Mouse (Mus musculus): ENCODE measurements around the gene Amd1. TPM values are rescaled to one million over a fixed set of nuclear protein-coding genes. Genes with fewer than 3 reads are reported as not detected.
A peak's percentile ranks its signal among the peaks of the same experiment; 100 is the strongest.
"Not testable (repeated sequence)": the region's sequence is repeated elsewhere in the genome, so short reads cannot be mapped to it uniquely, and the experiment has no call there.

The Amd1 gene
- total and polyA plus RNA-seq, 3 experiments = 81.2 to 102 TPM; not detected in 1

DNA sequence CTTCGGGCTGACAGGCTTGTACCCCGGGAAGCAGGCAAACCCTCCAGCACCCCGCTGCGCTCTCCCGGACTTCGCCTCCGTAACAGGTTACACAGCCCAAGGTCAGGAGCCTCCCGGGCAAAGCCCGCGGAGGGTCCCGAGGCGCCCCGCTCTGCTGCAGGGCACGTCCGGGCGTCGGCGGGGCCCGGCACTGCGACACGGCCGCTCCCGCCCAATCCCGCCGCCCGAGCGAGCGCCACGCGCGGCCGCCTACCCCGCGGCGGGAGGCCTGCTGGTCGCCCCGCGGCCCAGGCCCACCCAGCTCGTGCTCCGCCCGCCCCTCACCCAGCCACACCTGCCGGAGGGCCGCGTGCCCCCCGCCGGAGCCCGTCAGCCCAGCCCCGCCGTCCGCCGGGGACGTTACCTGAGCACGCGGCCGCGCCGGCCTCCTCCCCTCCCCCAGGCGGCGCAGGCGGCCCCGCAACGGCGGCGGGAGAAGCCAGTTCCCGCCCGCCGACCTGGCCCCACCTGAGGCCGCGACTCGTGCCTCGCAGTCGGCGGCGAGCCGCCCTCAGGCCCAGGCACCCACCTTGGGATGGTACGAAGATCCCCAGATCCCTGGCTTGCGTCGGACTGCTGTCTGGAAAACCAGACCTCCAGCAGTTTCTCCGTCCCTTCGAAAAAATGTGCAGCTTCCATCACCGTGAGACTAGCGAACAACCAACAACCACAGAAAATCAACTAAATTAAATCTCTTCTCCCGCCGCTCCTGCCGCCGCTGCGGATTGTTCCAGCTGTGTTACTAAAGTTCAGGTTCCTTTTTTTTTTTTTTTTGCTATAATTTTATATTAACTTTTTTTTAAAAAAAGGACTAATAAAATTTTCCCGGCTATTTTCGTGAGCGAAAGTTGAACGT lies 558 bp downstream of the Amd1 start:
- peak; percentile 45 for DNase-seq (ENCODE audit: low read depth, low spot score)
- H3K27me3 ChIP-seq (ENCODE audit: control insufficient read depth in 1 of 2, insufficient read depth in 2 of 2, low read length in 2 of 2); H3K9me3 ChIP-seq (replicated peaks; ENCODE audit: insufficient read depth, low read length): not testable (repeated sequence)
- peaks cover 56% of the 10 kb centered on the region for H3K79me2 ChIP-seq (ENCODE audit: control insufficient read depth, insufficient read depth, low read length, poor library complexity)
- peaks cover 11 to 15% of the 10 kb centered on the region in 2 experiments; a peak in 3 of 4 replicates for H3K4me1 ChIP-seq (ENCODE audit: control insufficient read depth in 1 of 2, insufficient read depth in 2 of 2, low read length in 2 of 2)
- H3K9ac ChIP-seq (ENCODE audit: control insufficient read depth, low read depth, low read length, poor library complexity, severe bottlenecking) = peak overlapping the region; percentile 85
- peak overlapping the region; percentile 69 for H3K27ac ChIP-seq (ENCODE audit: control insufficient read depth, low read depth, low read length)
- H3K4me3 ChIP-seq (ENCODE audit: control insufficient read depth in 1 of 2, insufficient read depth in 1 of 2, low read depth in 2 of 2, low read length in 2 of 2) = peak overlapping the region; percentile 71 to 96
- H3K36me3 ChIP-seq (ENCODE audit: control insufficient read depth in 1 of 2, insufficient read depth in 2 of 2, low read length in 2 of 2) = peaks cover 0 to 29% of the 10 kb centered on the region in 2 experiments; a peak in 2 of 4 replicates
- peak; percentile 41; the same call in 1 of the 2 replicates for TF ChIP-seq MAX (IDR thresholded peaks at IDR 0.05; ENCODE audit: low read length)
- TF ChIP-seq MXI1 (IDR thresholded peaks at IDR 0.05; ENCODE audit: low read depth, low read length) = peak; percentile 48
- TF ChIP-seq NELFE (IDR thresholded peaks at IDR 0.05; ENCODE audit: low read depth, low read length) = peak; percentile 41; the same call in 1 of the 2 replicates
- peak; percentile 75 for TF ChIP-seq ZMIZ1 (IDR thresholded peaks at IDR 0.05; ENCODE audit: low read depth, low read length)
- peak in 1 of 2 experiments; percentile 86; a peak in 3 of 4 replicates for TF ChIP-seq POLR2A (IDR thresholded peaks at IDR 0.05; ENCODE audit: control insufficient read depth in 1 of 2, insufficient read depth in 1 of 2, low read depth in 1 of 2, low read length in 2 of 2, poor library complexity in 1 of 2)
- 0 out of 2 replicates have a peak, but pooled peaks have one; percentile 18 for TF ChIP-seq CHD1 (IDR thresholded peaks at IDR 0.05; ENCODE audit: low read depth, low read length)
- 0 out of 2 replicates have a peak, but pooled peaks have one; percentile 61 for TF ChIP-seq POLR2AphosphoS2 (IDR thresholded peaks at IDR 0.05; ENCODE audit: low read length)

DNA sequence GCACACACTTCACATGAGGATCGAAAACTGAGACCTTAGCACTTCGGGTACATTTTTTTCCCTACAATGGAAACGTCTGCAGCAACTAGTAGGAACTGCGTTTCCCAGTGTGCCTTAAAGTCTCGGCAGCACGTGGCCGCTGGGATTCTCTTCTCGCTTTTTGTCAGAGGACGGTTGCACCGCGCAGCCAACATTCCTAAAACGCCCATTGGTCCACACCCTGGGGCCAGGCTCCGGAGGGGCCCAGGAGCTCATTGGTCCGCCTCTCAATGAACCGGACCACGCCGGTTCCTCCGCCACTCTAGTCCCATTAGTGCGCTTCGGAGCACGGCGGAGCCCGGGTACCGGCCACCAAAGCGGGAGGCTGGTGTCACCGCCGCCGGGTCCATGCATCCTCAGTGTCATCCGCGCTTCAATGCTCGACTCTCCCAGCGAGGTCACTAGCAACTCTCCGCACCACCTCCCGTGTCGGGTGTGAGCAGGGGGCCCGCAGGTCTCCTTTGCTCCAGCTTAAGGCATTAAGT lies 1.3 kb downstream of the Amd1 start:
- Histone ChIP-seq H3K9ac (ENCODE audit: control insufficient read depth, low read depth, low read length, poor library complexity, severe bottlenecking) (peak overlapping the region; percentile 85), H3K36me3 (ENCODE audit: control insufficient read depth in 1 of 2, insufficient read depth in 2 of 2, low read length in 2 of 2) (peaks cover under 1 to 33% of the 10 kb centered on the region in 2 experiments; a peak in 3 of 4 replicates), H3K27ac (ENCODE audit: control insufficient read depth, low read depth, low read length) (peak overlapping the region; percentile 69), H3K79me2 (ENCODE audit: control insufficient read depth, insufficient read depth, low read length, poor library complexity) (peaks cover 64% of the 10 kb centered on the region), H3K4me1 (ENCODE audit: control insufficient read depth in 1 of 2, insufficient read depth in 2 of 2, low read length in 2 of 2) (peaks cover 11 to 15% of the 10 kb centered on the region in 2 experiments; a peak in 3 of 4 replicates), H3K9me3 (replicated peaks; ENCODE audit: insufficient read depth, low read length) (no peaks in the 10 kb centered on the region), H3K4me3 (ENCODE audit: control insufficient read depth in 1 of 2, insufficient read depth in 1 of 2, low read depth in 2 of 2, low read length in 2 of 2) (peak overlapping the region; percentile 71 to 85), H3K27me3 (ENCODE audit: control insufficient read depth in 1 of 2, insufficient read depth in 2 of 2, low read length in 2 of 2) (no peaks in the 10 kb centered on the region)
- peak; percentile 86 for DNase-seq (ENCODE audit: low read depth, low spot score)
- peak; percentile 96 for TF ChIP-seq MYC (IDR thresholded peaks at IDR 0.05; ENCODE audit: low read depth, low read length)
- TF ChIP-seq CHD2 (IDR thresholded peaks at IDR 0.05; ENCODE audit: low read length) = no peak
- peak; percentile 27; the same call in 1 of the 2 replicates for TF ChIP-seq ETS1 (IDR thresholded peaks at IDR 0.05; ENCODE audit: low read depth, low read length)
- TF ChIP-seq KAT2A (conservative IDR thresholded peaks at IDR 0.05; ENCODE audit: low read depth, low read length) = peak; percentile 32
- peak; percentile 99 for TF ChIP-seq MXI1 (IDR thresholded peaks at IDR 0.05; ENCODE audit: low read depth, low read length)
- no peak for TF ChIP-seq TCF12 (IDR thresholded peaks at IDR 0.05; ENCODE audit: low read depth, low read length)
- TF ChIP-seq BHLHE40 (IDR thresholded peaks at IDR 0.05; ENCODE audit: borderline replicate concordance, low read depth, low read length) = peak; percentile 25; the same call in 1 of the 2 replicates
- peak; percentile 96 for TF ChIP-seq MAX (IDR thresholded peaks at IDR 0.05; ENCODE audit: low read length)
- TF ChIP-seq CTCF (IDR thresholded peaks at IDR 0.05 in 2 of 3, conservative IDR thresholded peaks at IDR 0.05 in 1 of 3; ENCODE audit: control insufficient read depth in 1 of 3, insufficient read depth in 1 of 3, low read depth in 2 of 3, low read length in 3 of 3, poor library complexity in 1 of 3, severe bottlenecking in 1 of 3) = no peak
- peak; percentile 38; the same call in 1 of the 2 replicates for TF ChIP-seq HCFC1 (IDR thresholded peaks at IDR 0.05; ENCODE audit: low read depth, low read length)
- TF ChIP-seq SIN3A (IDR thresholded peaks at IDR 0.05; ENCODE audit: low read length) = peak; percentile 90
- no peak for TF ChIP-seq ELF1 (IDR thresholded peaks at IDR 0.05; ENCODE audit: low read depth, low read length)
- TF ChIP-seq NELFE (IDR thresholded peaks at IDR 0.05; ENCODE audit: low read depth, low read length) = peak; percentile 55; the same call in 1 of the 2 replicates
- TF ChIP-seq TBP (IDR thresholded peaks at IDR 0.05; ENCODE audit: low read depth, low read length) = no peak
- TF ChIP-seq E2F4 (IDR thresholded peaks at IDR 0.05; ENCODE audit: borderline replicate concordance, low read depth, low read length) = no peak
- peak; percentile 63 to 67 for TF ChIP-seq POLR2A (IDR thresholded peaks at IDR 0.05; ENCODE audit: control insufficient read depth in 1 of 2, insufficient read depth in 1 of 2, low read depth in 1 of 2, low read length in 2 of 2, poor library complexity in 1 of 2)
- TF ChIP-seq MEF2A (IDR thresholded peaks at IDR 0.05; ENCODE audit: extremely low read depth, insufficient replicate concordance, low read depth, low read length, poor library complexity, severe bottlenecking) = 0 out of 2 replicates have a peak, but pooled peaks have one; percentile 41
- peak; percentile 8; the same call in 1 of the 2 replicates for TF ChIP-seq CHD1 (IDR thresholded peaks at IDR 0.05; ENCODE audit: low read depth, low read length)
- peak; percentile 80 for TF ChIP-seq USF1 (IDR thresholded peaks at IDR 0.05; ENCODE audit: low read depth, low read length)
- no peak for TF ChIP-seq ZMIZ1 (IDR thresholded peaks at IDR 0.05; ENCODE audit: low read depth, low read length)

Measured in MEL (cell line).